Mouse (Mus musculus) heart, postnatal 0 days (tissue): ENCODE results near the gene BC028528. TPM values are rescaled to one million over a fixed set of nuclear protein-coding genes. Genes with fewer than 3 reads are reported as not detected.

Source experiments
- ATAC-seq: fragments of 200-750 bp; cut with Nextera tagmentation; 2 replicates; pipeline ENCODE4 v1.8.0; 2017; ENCODE audit warnings: low read depth, moderate number of reproducible peaks, moderate library complexity; ENCODE audit not compliant: insufficient read depth
- DNase-seq: peaks from one replicate; pipeline ENCODE4 v3.0.0-alpha.2; 2016; ENCODE audit warnings: low spot score
- H3K27ac ChIP-seq: fragments of 300-500 bp; sonication (generic); 2 replicates; pipeline ENCODE4 v1.5.1; 2014; ENCODE audit warnings: low read depth, mild to moderate bottlenecking
- H3K27me3 ChIP-seq: fragments of 300-500 bp; sonication (generic); 2 replicates; pipeline ENCODE4 v1.6.1; 2014; ENCODE audit warnings: low read length, mixed read lengths; ENCODE audit not compliant: control insufficient read depth, insufficient read depth
- H3K36me3 ChIP-seq: fragments of 300-500 bp; sonication (generic); replicated peaks from 2 replicates; pipeline ENCODE4 v1.6.1; 2014; ENCODE audit warnings: low read length, mixed read lengths; ENCODE audit not compliant: control insufficient read depth, insufficient read depth
- H3K4me1 ChIP-seq: fragments of 300-500 bp; sonication (generic); 2 replicates; pipeline ENCODE4 v1.6.1; 2014; ENCODE audit warnings: antibody characterized with exemption; ENCODE audit not compliant: control insufficient read depth, insufficient read depth
- H3K4me2 ChIP-seq: fragments of 300-500 bp; sonication (generic); 2 replicates; pipeline ENCODE4 v1.6.1; 2014; ENCODE audit warnings: low read depth, mild to moderate bottlenecking, low read length, moderate library complexity
- H3K4me3 ChIP-seq: fragments of 300-500 bp; sonication (generic); 2 replicates; pipeline ENCODE4 v1.5.1; 2014; ENCODE audit warnings: low read depth, low read length
- H3K9ac ChIP-seq: fragments of 300-500 bp; sonication (generic); replicated peaks from 2 replicates; pipeline ENCODE4 v1.6.1; 2014; ENCODE audit warnings: low read depth, low read length, mixed read lengths
- H3K9me3 ChIP-seq: fragments of 300-500 bp; sonication (generic); replicated peaks from 2 replicates; pipeline ENCODE4 v1.6.1; 2016; ENCODE audit warnings: low read length; ENCODE audit not compliant: control insufficient read depth
- CTCF ChIP-seq: IDR thresholded peaks from 2 replicates; pipeline ENCODE4 v1.5.1; 2016; ENCODE audit warnings: antibody characterized with exemption, control low read depth, low read depth
- EP300 ChIP-seq: IDR thresholded peaks from 2 replicates; pipeline ENCODE4 v1.6.1; 2016; ENCODE audit warnings: antibody characterized with exemption, low read depth
- WGBS: fragments of 180-500 bp; shearing (Covaris S2); extraction: QIAGEN DNeasy Blood & Tissue Kit; methylation state at CpG from one replicate; pipeline ENCODE4 v1.1.7; 2014; 5-methylcytosine and 5-hydroxymethylcytosine counted together
- polyA plus RNA-seq: library from polyadenylated mRNA; unstranded; fragments of >200 nt; fragmentation: Nextera tagmentation; extraction: Ambion mirVana; gene quantifications from 2 replicates; pipeline ENCODE4 v1.2.1, GENCODE M21; 2015
- total RNA-seq: library from RNA; depleted of rRNA; stranded (reverse); fragments of >200 nt; gene quantifications from 2 replicates; pipeline ENCODE4 v1.2.3, GENCODE M21; 2014; ENCODE audit warnings: low replicate concordance

Gene BC028528
- total and polyA plus RNA-seq, 2 experiments from 2014 or later, result 5.3 to 38.0 TPM

- H3K27me3 ChIP-seq, result no peaks in the 10 kb centered on the region
- H3K9ac ChIP-seq, result 0 out of 2 replicates have a peak overlapping the region, but pooled peaks have one; percentile 21
- TF ChIP-seq EP300, result no peak
- TF ChIP-seq CTCF, result peak; percentile 66
- H3K4me2 ChIP-seq, result peak overlapping the region; percentile 75
- H3K36me3 ChIP-seq, result peaks cover 20% of the 10 kb centered on the region; the same call in 1 of the 2 replicates
- no peaks in the 10 kb centered on the region for H3K9me3 ChIP-seq
- H3K4me3 ChIP-seq, result peak overlapping the region; percentile 39
- H3K27ac ChIP-seq, result peak overlapping the region; percentile 65
- ATAC-seq (peak; percentile 29; the same call in 1 of the 2 replicates), DNase-seq (peak; percentile 82)
- WGBS, result 1% methylated on average over 24 of the region's 24 CpGs
- H3K4me1 ChIP-seq, result peaks cover 7% of the 10 kb centered on the region
Measured at GRCm38 (mm10) chr3:95882816-95883425, 8.9 kb downstream of the BC028528 start.

GRCm38 (mm10) chr3:95881979-95882815 is 9.6 kb downstream of the BC028528 start, which contains the start of gene Ciart:
Gene Ciart, minus strand, starts transcription at chr3:95882251.
- Histone ChIP-seq H3K9ac (peak within 1 kb of the TSS; percentile 21; the same call in 1 of the 2 replicates), H3K4me2 (peak within 1 kb of the TSS; percentile 75), H3K27me3 (no peaks in the 10 kb centered on the region), H3K9me3 (no peaks in the 10 kb centered on the region), H3K4me3 (peak within 1 kb of the TSS; percentile 39), H3K4me1 (peaks cover 7% of the 10 kb centered on the region), H3K36me3 (peaks cover 18% of the 10 kb centered on the region; the same call in 1 of the 2 replicates), H3K27ac (peak within 1 kb of the TSS; percentile 65)
- ATAC-seq (peak; percentile 96), DNase-seq (peak; percentile 99)
- peak; percentile 74 for TF ChIP-seq EP300
- TF ChIP-seq CTCF, result no peak
- under 1% methylated on average over 61 of the region's 66 CpGs for WGBS

GRCm38 (mm10) chr3:95879063-95879462 is 12.7 kb downstream of the BC028528 start:
- H3K4me2 ChIP-seq, result no peak overlapping the region
- DNase-seq (no peak), ATAC-seq (no peak)
- H3K4me1 ChIP-seq, result peaks cover 7% of the 10 kb centered on the region
- 87% methylated on average over 4 of the region's 4 CpGs for WGBS
- no peak overlapping the region for H3K9ac ChIP-seq
- no peaks in the 10 kb centered on the region for H3K9me3 ChIP-seq
- H3K27me3 ChIP-seq, result no peaks in the 10 kb centered on the region
- TF ChIP-seq EP300 (no peak), CTCF (no peak)
- no peak overlapping the region for H3K27ac ChIP-seq
- H3K36me3 ChIP-seq, result peaks cover under 1% of the 10 kb centered on the region; the same call in 1 of the 2 replicates
- no peak overlapping the region for H3K4me3 ChIP-seq

- peak overlapping the region; percentile 69 for H3K4me3 ChIP-seq
- H3K36me3 ChIP-seq, result peaks cover 27% of the 10 kb centered on the region
- DNase-seq (no peak), ATAC-seq (no peak)
- peaks cover 19% of the 10 kb centered on the region for H3K4me1 ChIP-seq
- no peaks in the 10 kb centered on the region for H3K27me3 ChIP-seq
- H3K4me2 ChIP-seq, result peak overlapping the region; percentile 78
- TF ChIP-seq CTCF, result no peak
- TF ChIP-seq EP300, result no peak
- peak overlapping the region; percentile 85 for H3K9ac ChIP-seq
- WGBS, result 52% methylated on average over 7 of the region's 7 CpGs
- peak overlapping the region; percentile 92 for H3K27ac ChIP-seq
- no peaks in the 10 kb centered on the region for H3K9me3 ChIP-seq
Measured at GRCm38 (mm10) chr3:95872048-95872447, 19.8 kb downstream of the BC028528 start.

GRCm38 (mm10) chr3:95871392-95871867 is 20.4 kb downstream of the BC028528 start, which contains the start of gene Mrps21:
Gene Mrps21, minus strand, starts transcription at chr3:95871519.
- H3K9ac ChIP-seq, result peak within 1 kb of the TSS; percentile 85
- H3K4me3 ChIP-seq, result peak within 1 kb of the TSS; percentile 69
- H3K9me3 ChIP-seq, result no peaks in the 10 kb centered on the region
- WGBS, result under 1% methylated on average over 33 of the region's 33 CpGs
- TF ChIP-seq CTCF, result no peak
- TF ChIP-seq EP300, result no peak
- H3K27me3 ChIP-seq, result no peaks in the 10 kb centered on the region
- H3K36me3 ChIP-seq, result peaks cover 32% of the 10 kb centered on the region
- DNase-seq (peak; percentile 96), ATAC-seq (peak; percentile 97)
- peak within 1 kb of the TSS; percentile 92 for H3K27ac ChIP-seq
- H3K4me2 ChIP-seq, result peak within 1 kb of the TSS; percentile 78
- H3K4me1 ChIP-seq, result peaks cover 19% of the 10 kb centered on the region
